Mouse (Mus musculus) embryonic fibroblast, embryonic 13.5 days (primary cell): ENCODE data around the gene Ctrb1.

ENCODE experiments used
- CTCF ChIP-seq: IDR thresholded peaks from 2 replicates; pipeline ENCODE4 v1.5.1; 2011; ENCODE audit warnings: mild to moderate bottlenecking, control low read depth, low read length, moderate library complexity, borderline replicate concordance; ENCODE audit not compliant: insufficient read depth
- POLR2A ChIP-seq: IDR thresholded peaks from 2 replicates; pipeline ENCODE4 v1.6.1; 2011; ENCODE audit warnings: low read depth, mild to moderate bottlenecking, control low read depth, low read length, moderate library complexity

DNA sequence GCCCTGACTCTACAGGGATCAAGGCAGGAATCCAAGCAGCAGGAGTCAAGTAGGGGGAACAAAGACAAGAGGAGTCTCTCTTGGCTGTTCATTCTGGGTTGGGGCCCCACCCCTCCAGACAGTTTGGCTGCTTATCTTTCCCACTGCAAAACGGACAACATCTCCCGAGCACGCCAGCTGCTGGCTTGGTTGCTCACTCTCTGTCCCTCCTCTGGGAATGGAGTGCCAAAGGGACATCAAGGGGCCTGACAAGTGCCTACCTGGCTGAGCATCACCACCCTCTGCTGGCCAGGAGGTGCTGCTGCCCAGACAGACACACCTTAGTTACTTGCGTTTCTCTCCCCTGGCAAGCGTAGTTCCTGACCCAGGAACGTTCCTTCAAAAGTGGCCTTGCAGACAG, 27.1 kb upstream of the Ctrb1 start:
- TF ChIP-seq POLR2A (no peak), CTCF (peak; percentile 28; the same call in 1 of the 2 replicates)
